Comparison of ENCODE assay signal across 10 mouse cellular contexts in the genomic region with DNA sequence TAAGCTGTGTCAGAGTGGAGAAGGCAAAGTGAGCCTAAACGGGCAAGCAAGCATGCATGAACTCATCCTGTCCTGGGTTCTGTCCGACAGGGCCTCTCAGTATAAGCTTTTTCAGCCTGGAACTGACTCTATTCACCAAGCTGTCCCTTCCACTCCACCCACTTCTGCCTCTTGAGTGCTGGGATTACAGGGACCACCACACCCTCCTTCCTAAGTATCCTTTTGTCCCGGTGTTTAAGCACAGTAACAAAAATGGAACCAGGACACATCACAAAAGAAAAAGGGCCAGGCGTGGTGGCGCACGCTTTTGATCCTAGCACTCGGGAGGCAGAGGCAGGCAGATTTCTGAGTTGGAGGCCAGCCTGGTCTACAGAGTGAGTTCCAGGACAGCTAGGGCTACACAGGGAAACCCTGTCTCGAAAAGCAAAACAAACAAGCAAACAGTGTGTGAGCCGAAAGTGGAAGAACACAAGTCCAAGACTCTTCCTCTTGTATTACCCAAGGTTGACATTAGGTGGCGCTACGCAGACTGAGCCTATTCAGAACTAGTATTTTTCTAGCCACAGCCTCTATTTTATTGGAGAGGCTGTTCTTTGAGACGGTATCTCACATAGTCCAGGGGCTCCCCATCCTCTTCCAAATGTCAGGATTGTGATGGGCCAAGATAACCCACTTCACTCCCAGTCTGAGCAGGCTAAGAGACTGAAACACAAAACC. TPM values are rescaled to one million over a fixed set of nuclear protein-coding genes. Genes with fewer than 3 reads are reported as not detected.
A peak's percentile ranks its signal among the peaks of the same experiment; 100 is the strongest.
DNase-seq lines count a peak whose midpoint lies in the region; ATAC-seq and TF ChIP-seq lines count a peak whose summit lies in the region.
"Had no signal": no experiment of that assay in that cellular context is flagged by ENCODE, and none has a peak within 500 bp of the region (broad histone marks: within the 10 kb centered on the region; RNA-seq: fewer than 3 reads in every experiment).

No protein-coding gene starts in this region.

- no peaks in the 10 kb centered on the region for H3K4me1 ChIP-seq in hindbrain, embryonic 14.5 days (replicated peaks; ENCODE audit: control insufficient read depth, insufficient read depth, low read length)
- H3K4me1 ChIP-seq in hindbrain, embryonic 13.5 days (replicated peaks) = no peaks in the 10 kb centered on the region
- no peaks in the 10 kb centered on the region for H3K4me1 ChIP-seq in MEL (ENCODE audit: control insufficient read depth in 1 of 2, insufficient read depth in 2 of 2, low read length in 2 of 2)
- H3K4me1 ChIP-seq: liver, embryonic 15.5 days had no signal

- TF ChIP-seq CTCF in MEL (IDR thresholded peaks at IDR 0.05 in 2 of 3, conservative IDR thresholded peaks at IDR 0.05 in 1 of 3; ENCODE audit: control insufficient read depth in 1 of 3, insufficient read depth in 1 of 3, low read depth in 2 of 3, low read length in 3 of 3, poor library complexity in 1 of 3, severe bottlenecking in 1 of 3) = peak; percentile 39 to 90 (median 85)

- peak; percentile 66 for DNase-seq in hindbrain, embryonic 14.5 days (ENCODE audit: low spot score)
- DNase-seq in 416B (ENCODE audit: low read depth) (peak; percentile 79), MEL (ENCODE audit: low read depth, low spot score) (peak; percentile 84)
- DNase-seq in cerebellum, adult 9-11 months = peak; percentile 44
- peak; percentile 87 for DNase-seq in induced T-regulatory cell, adult 2 months (ENCODE audit: low read depth)
- DNase-seq in urinary bladder, adult 18-20 months (ENCODE audit: low spot score in 2 of 2) = no peak

- no peaks in the 10 kb centered on the region for H3K9me3 ChIP-seq in hindbrain, embryonic 14.5 days (ENCODE audit: control insufficient read depth, low read length)
- H3K9me3 ChIP-seq in hindbrain, embryonic 13.5 days = no peaks in the 10 kb centered on the region
- H3K9me3 ChIP-seq in MEL (replicated peaks; ENCODE audit: insufficient read depth, low read length) = no peaks in the 10 kb centered on the region
- H3K9me3 ChIP-seq: embryonic facial prominence, embryonic 15.5 days; liver, embryonic 15.5 days had no signal

- no peak for TF ChIP-seq EP300 in MEL (IDR thresholded peaks at IDR 0.05; ENCODE audit: low read depth in 1 of 2, low read length in 2 of 2)

- 68% methylated on average over 12 of the region's 12 CpGs for WGBS in hindbrain, embryonic 14.5 days
- 69% methylated on average over 12 of the region's 12 CpGs for WGBS in hindbrain, embryonic 13.5 days

- no peak overlapping the region for H3K9ac ChIP-seq in hindbrain, embryonic 14.5 days
- no peak overlapping the region for H3K9ac ChIP-seq in hindbrain, embryonic 13.5 days
- no peak overlapping the region for H3K9ac ChIP-seq in MEL (ENCODE audit: control insufficient read depth, low read depth, low read length, poor library complexity, severe bottlenecking)
- H3K9ac ChIP-seq: embryonic facial prominence, embryonic 15.5 days; liver, embryonic 15.5 days had no signal

- no peak overlapping the region for H3K4me2 ChIP-seq in hindbrain, embryonic 14.5 days (replicated peaks)
- no peak overlapping the region for H3K4me2 ChIP-seq in hindbrain, embryonic 13.5 days
- H3K4me2 ChIP-seq: embryonic facial prominence, embryonic 15.5 days; liver, embryonic 15.5 days had no signal

- H3K27me3 ChIP-seq in hindbrain, embryonic 14.5 days (ENCODE audit: control insufficient read depth, insufficient read depth, low read length) = no peaks in the 10 kb centered on the region
- H3K27me3 ChIP-seq in hindbrain, embryonic 13.5 days = no peaks in the 10 kb centered on the region
- no peaks in the 10 kb centered on the region for H3K27me3 ChIP-seq in MEL (ENCODE audit: control insufficient read depth in 1 of 2, insufficient read depth in 2 of 2, low read length in 2 of 2)
- H3K27me3 ChIP-seq: embryonic facial prominence, embryonic 15.5 days; liver, embryonic 15.5 days had no signal

- no peak overlapping the region for H3K27ac ChIP-seq in hindbrain, embryonic 14.5 days
- no peak overlapping the region for H3K27ac ChIP-seq in hindbrain, embryonic 13.5 days
- no peak overlapping the region for H3K27ac ChIP-seq in MEL (ENCODE audit: control insufficient read depth, low read depth, low read length)
- H3K27ac ChIP-seq: embryonic facial prominence, embryonic 15.5 days; liver, embryonic 15.5 days had no signal

- H3K79me2 ChIP-seq in MEL (ENCODE audit: control insufficient read depth, insufficient read depth, low read length, poor library complexity) = no peaks in the 10 kb centered on the region

- peak; percentile 53 for TF ChIP-seq RAD21 in MEL (IDR thresholded peaks at IDR 0.05; ENCODE audit: low read depth, low read length)

- no peak for ATAC-seq in hindbrain, embryonic 14.5 days (ENCODE audit: low FRiP score)
- ATAC-seq in hindbrain, embryonic 13.5 days (ENCODE audit: low FRiP score) = no peak
- ATAC-seq in monocyte, adult 5-6 weeks (replicated peaks; ENCODE audit: insufficient number of reproducible peaks, low FRiP score, low TSS enrichment, poor library complexity, severe bottlenecking) = peak; percentile 85

- no peaks in the 10 kb centered on the region; the same call in 1 of the 2 replicates for H3K36me3 ChIP-seq in hindbrain, embryonic 14.5 days (replicated peaks; ENCODE audit: control insufficient read depth, insufficient read depth)
- H3K36me3 ChIP-seq in hindbrain, embryonic 13.5 days = peaks cover 7% of the 10 kb centered on the region; the same call in 1 of the 2 replicates
- H3K36me3 ChIP-seq in MEL (ENCODE audit: control insufficient read depth in 1 of 2, insufficient read depth in 2 of 2, low read length in 2 of 2) = no peaks in the 10 kb centered on the region

- H3K4me3 ChIP-seq in hindbrain, embryonic 14.5 days (replicated peaks; ENCODE audit: low read length) = no peak overlapping the region
- no peak overlapping the region for H3K4me3 ChIP-seq in hindbrain, embryonic 13.5 days
- peak overlapping the region in 1 of 2 experiments; percentile 26; a peak in 1 of 4 replicates for H3K4me3 ChIP-seq in MEL (ENCODE audit: control insufficient read depth in 1 of 2, insufficient read depth in 1 of 2, low read depth in 2 of 2, low read length in 2 of 2)
- H3K4me3 ChIP-seq: embryonic facial prominence, embryonic 15.5 days; liver, embryonic 15.5 days had no signal

- TF ChIP-seq POLR2A in MEL (IDR thresholded peaks at IDR 0.05; ENCODE audit: control insufficient read depth in 1 of 2, insufficient read depth in 1 of 2, low read depth in 1 of 2, low read length in 2 of 2, poor library complexity in 1 of 2) = no peak

TF ChIP-seq in MEL, 35 proteins besides CTCF, POLR2A, EP300 and RAD21:
- TF ChIP-seq ZNF384 (IDR thresholded peaks at IDR 0.05; ENCODE audit: low read depth, low read length) (0 out of 2 replicates have a peak, but pooled peaks have one; percentile 13), JUND (IDR thresholded peaks at IDR 0.05; ENCODE audit: low read depth, low read length) (no peak), MYB (IDR thresholded peaks at IDR 0.05; ENCODE audit: low read depth, low read length) (no peak), SMC3 (IDR thresholded peaks at IDR 0.05; ENCODE audit: low read depth, low read length) (peak; percentile 76), MYC (IDR thresholded peaks at IDR 0.05; ENCODE audit: low read depth, low read length) (no peak), CHD2 (IDR thresholded peaks at IDR 0.05; ENCODE audit: low read length) (no peak), ETS1 (IDR thresholded peaks at IDR 0.05; ENCODE audit: low read depth, low read length) (no peak), E2F4 (IDR thresholded peaks at IDR 0.05; ENCODE audit: borderline replicate concordance, low read depth, low read length) (no peak), ZC3H11A (IDR thresholded peaks at IDR 0.05; ENCODE audit: low read depth, low read length) (peak; percentile 48; the same call in 1 of the 2 replicates), ZKSCAN1 (IDR thresholded peaks at IDR 0.05; ENCODE audit: low read depth, low read length) (no peak)

RNA-seq across cellular contexts. Expression of a gene that starts 39.7 kb away (rescaled TPM):
- 7.7 and 8.2 TPM in 2 replicates for polyA plus RNA-seq in hindbrain, embryonic 14.5 days (2014; fragmentation: Nextera tagmentation; extraction: Ambion mirVana)
- 11.1 and 13.1 TPM in 2 replicates for polyA plus RNA-seq in hindbrain, embryonic 13.5 days (2015; fragmentation: Nextera tagmentation; extraction: Ambion mirVana)
- 5.1 and 5.8 TPM in 2 replicates for total RNA-seq in MEL (2012; rRNA removed)
- 10 to 100 TPM in 1 of 2 experiments, not detected in 1; 23.5 TPM for polyA plus RNA-seq in MEL (2012; ENCODE audit: insufficient read depth in 1 of 2, insufficient read length in 2 of 2, low read depth in 1 of 2, low replicate concordance in 2 of 2, missing spikeins in 1 of 2)
- total RNA-seq in monocyte, adult 5-6 weeks (2017) = 2.2 to 23.9 TPM (median 6.5 TPM) in 3 replicates

RNA-seq across cellular contexts. Expression of a gene that starts 49.0 kb away (rescaled TPM):
- polyA plus RNA-seq in hindbrain, embryonic 14.5 days (2014; fragmentation: Nextera tagmentation; extraction: Ambion mirVana) = 17.7 and 19.0 TPM in 2 replicates
- 12.6 and 13.4 TPM in 2 replicates for polyA plus RNA-seq in hindbrain, embryonic 13.5 days (2015; fragmentation: Nextera tagmentation; extraction: Ambion mirVana)
- 5.5 and 8.2 TPM in 2 replicates for total RNA-seq in MEL (2012; rRNA removed)
- polyA plus RNA-seq in MEL (2012; ENCODE audit: insufficient read depth in 1 of 2, insufficient read length in 2 of 2, low read depth in 1 of 2, low replicate concordance in 2 of 2, missing spikeins in 1 of 2) = 10 to 100 TPM; 33.8 to 46.0 TPM
- total RNA-seq in monocyte, adult 5-6 weeks (2017) = 36.8 to 80.0 TPM (median 45.1 TPM) in 3 replicates

RNA-seq across cellular contexts. Expression of a gene that starts 53.9 kb away (rescaled TPM):
- 1.7 and 1.9 TPM in 2 replicates for polyA plus RNA-seq in hindbrain, embryonic 14.5 days (2014; fragmentation: Nextera tagmentation; extraction: Ambion mirVana)
- 0.75 and 1.3 TPM in 2 replicates for polyA plus RNA-seq in hindbrain, embryonic 13.5 days (2015; fragmentation: Nextera tagmentation; extraction: Ambion mirVana)
- total RNA-seq in MEL (2012; rRNA removed) = 11.8 and 15.6 TPM in 2 replicates
- polyA plus RNA-seq in MEL (2012; ENCODE audit: insufficient read depth in 1 of 2, insufficient read length in 2 of 2, low read depth in 1 of 2, low replicate concordance in 2 of 2, missing spikeins in 1 of 2) = 10 to 100 TPM in 1 of 2 experiments, not detected in 1; 17.8 TPM
- total RNA-seq in monocyte, adult 5-6 weeks (2017) = not detected in 3 replicates

RNA-seq across cellular contexts. Expression of a gene that starts 57.3 kb away (rescaled TPM):
- polyA plus RNA-seq in hindbrain, embryonic 14.5 days (2014; fragmentation: Nextera tagmentation; extraction: Ambion mirVana) = 2,242 and 2,471 TPM in 2 replicates
- 2,105 and 2,130 TPM in 2 replicates for polyA plus RNA-seq in hindbrain, embryonic 13.5 days (2015; fragmentation: Nextera tagmentation; extraction: Ambion mirVana)
- 2,164 and 2,193 TPM in 2 replicates for total RNA-seq in MEL (2012; rRNA removed)
- polyA plus RNA-seq in MEL (2012; ENCODE audit: insufficient read depth in 1 of 2, insufficient read length in 2 of 2, low read depth in 1 of 2, low replicate concordance in 2 of 2, missing spikeins in 1 of 2) = 1,000 to 10,000 TPM in 1 of 2 experiments, 100 to 1,000 TPM in 1; 545 to 2,318 TPM
- total RNA-seq in monocyte, adult 5-6 weeks (2017) = 601 to 762 TPM (median 711 TPM) in 3 replicates

Comparison
In these comparisons a context has a peak if more than half of its experiments do, and no peak if none do; other contexts are left out.
1. DNase-seq: peak in hindbrain, embryonic 14.5 days (single experiment), 416B (single experiment), MEL (single experiment), cerebellum, adult 9-11 months (single experiment) and induced T-regulatory cell, adult 2 months (single experiment); none in urinary bladder, adult 18-20 months (0 of 2).